Mouse (Mus musculus) liver, embryonic 14.5 days (tissue): Measurements from ENCODE around the gene Ahcyl2.

Experiments
- CTCF ChIP-seq: IDR thresholded peaks from 2 replicates; pipeline ENCODE4 v1.5.1; 2016; ENCODE audit warnings: antibody characterized with exemption, low read depth, control low read depth
- EP300 ChIP-seq: IDR thresholded peaks from 2 replicates; pipeline ENCODE4 v1.6.1; 2016; ENCODE audit warnings: antibody characterized with exemption, low read depth

- TF ChIP-seq CTCF: peak; percentile 86
- TF ChIP-seq EP300: no peak
Measured at GRCm38 (mm10) chr6:29853213-29853899, 85.5 kb downstream of the Ahcyl2 start.
